Mouse (Mus musculus) embryonic fibroblast, embryonic 13.5 days (primary cell): ENCODE measurements around the gene Iglon5. TPM values are rescaled to one million over a fixed set of nuclear protein-coding genes. Genes with fewer than 3 reads are reported as not detected.

Experiments
- H3K27ac ChIP-seq: 2 replicates; pipeline ENCODE4 v1.5.1; 2012; ENCODE audit warnings: low read length, control low read depth, inconsistent platforms; ENCODE audit not compliant: insufficient read depth
- H3K4me1 ChIP-seq: 2 replicates; pipeline ENCODE4 v1.6.1; 2011; ENCODE audit warnings: low read length; ENCODE audit not compliant: control insufficient read depth, insufficient read depth
- H3K4me3 ChIP-seq: 2 replicates; pipeline ENCODE4 v1.5.1; 2011; ENCODE audit warnings: mild to moderate bottlenecking, control low read depth, low read length; ENCODE audit not compliant: insufficient read depth
- CTCF ChIP-seq: IDR thresholded peaks from 2 replicates; pipeline ENCODE4 v1.5.1; 2011; ENCODE audit warnings: mild to moderate bottlenecking, control low read depth, low read length, moderate library complexity, borderline replicate concordance; ENCODE audit not compliant: insufficient read depth
- POLR2A ChIP-seq: IDR thresholded peaks from 2 replicates; pipeline ENCODE4 v1.6.1; 2011; ENCODE audit warnings: low read depth, mild to moderate bottlenecking, control low read depth, low read length, moderate library complexity
- polyA plus RNA-seq: library from polyadenylated mRNA; stranded (reverse); fragments of >200 nt; gene quantifications from 2 replicates; pipeline ENCODE4 v1.2.4, GENCODE M21; 2011; ENCODE audit warnings: low read depth; ENCODE audit not compliant: missing spikeins, insufficient read length

Gene Iglon5
- polyA plus RNA-seq, 1 experiment = 23.7 TPM

DNA sequence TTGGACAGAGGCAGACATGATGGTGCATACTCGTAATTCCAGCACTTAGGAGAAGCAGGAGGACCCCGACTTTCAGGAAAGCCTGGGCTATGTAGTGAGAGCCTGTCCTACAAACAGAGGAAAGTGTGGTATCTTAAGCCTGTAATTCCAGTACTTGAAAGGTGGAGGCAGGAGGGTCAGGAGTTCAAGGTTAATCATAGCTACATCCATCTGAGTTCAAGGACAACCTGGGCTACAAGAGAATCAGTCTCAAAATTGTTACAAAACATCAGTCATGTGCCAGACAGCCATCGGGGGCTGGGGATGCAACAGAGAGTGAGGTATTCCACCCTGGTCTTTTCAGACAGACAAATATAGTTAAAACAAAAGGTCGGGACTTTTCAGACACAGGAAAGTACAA, 57.0 kb downstream of the Iglon5 start:
- Histone ChIP-seq H3K27ac (no peak overlapping the region), H3K4me3 (no peak overlapping the region), H3K4me1 (no peaks in the 10 kb centered on the region; the same call in 1 of the 2 replicates)
- no peak for TF ChIP-seq CTCF

- TF ChIP-seq POLR2A (no peak), CTCF (no peak)
- no peak overlapping the region for H3K4me3 ChIP-seq
- H3K27ac ChIP-seq = no peak overlapping the region
- H3K4me1 ChIP-seq = no peaks in the 10 kb centered on the region; the same call in 1 of the 2 replicates
Observed at GRCm38 (mm10) chr7:43429500-43429899, 60.4 kb downstream of the Iglon5 start.

DNA sequence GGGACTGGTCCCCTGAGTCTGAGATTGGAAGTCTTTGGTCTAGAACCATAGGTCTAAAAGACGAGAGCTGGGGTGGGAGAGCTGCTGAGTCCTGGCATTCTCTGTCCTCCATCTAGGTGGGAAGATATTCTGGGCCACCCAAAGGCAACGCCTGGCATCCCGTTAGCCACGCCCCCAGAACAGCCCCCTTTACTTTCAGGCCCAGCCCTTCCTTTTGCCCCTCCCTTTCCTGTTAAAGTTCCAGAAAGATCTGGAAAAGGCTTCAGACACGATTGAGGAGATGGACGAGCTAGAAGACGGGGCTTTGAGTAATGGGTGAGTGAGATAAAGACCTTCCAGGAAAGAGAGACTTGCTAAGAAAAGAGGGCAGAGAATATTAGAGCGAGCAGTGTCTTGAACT, 62.5 kb downstream of the Iglon5 start, which contains the start of gene Lim2:
Gene Lim2 (plus strand): TSS at position 265 of the 400 bp plus-strand sequence.
- Histone ChIP-seq H3K4me1 (no peaks in the 10 kb centered on the region), H3K4me3 (no peak within 1 kb of the TSS), H3K27ac (no peak within 1 kb of the TSS)
- no peak for TF ChIP-seq POLR2A
- no peak for TF ChIP-seq CTCF

GRCm38 (mm10) chr7:43423991-43424625, 65.8 kb downstream of the Iglon5 start:
- Histone ChIP-seq H3K4me1 (no peaks in the 10 kb centered on the region), H3K4me3 (no peak overlapping the region), H3K27ac (no peak overlapping the region)
- TF ChIP-seq POLR2A (no peak), CTCF (no peak)

DNA sequence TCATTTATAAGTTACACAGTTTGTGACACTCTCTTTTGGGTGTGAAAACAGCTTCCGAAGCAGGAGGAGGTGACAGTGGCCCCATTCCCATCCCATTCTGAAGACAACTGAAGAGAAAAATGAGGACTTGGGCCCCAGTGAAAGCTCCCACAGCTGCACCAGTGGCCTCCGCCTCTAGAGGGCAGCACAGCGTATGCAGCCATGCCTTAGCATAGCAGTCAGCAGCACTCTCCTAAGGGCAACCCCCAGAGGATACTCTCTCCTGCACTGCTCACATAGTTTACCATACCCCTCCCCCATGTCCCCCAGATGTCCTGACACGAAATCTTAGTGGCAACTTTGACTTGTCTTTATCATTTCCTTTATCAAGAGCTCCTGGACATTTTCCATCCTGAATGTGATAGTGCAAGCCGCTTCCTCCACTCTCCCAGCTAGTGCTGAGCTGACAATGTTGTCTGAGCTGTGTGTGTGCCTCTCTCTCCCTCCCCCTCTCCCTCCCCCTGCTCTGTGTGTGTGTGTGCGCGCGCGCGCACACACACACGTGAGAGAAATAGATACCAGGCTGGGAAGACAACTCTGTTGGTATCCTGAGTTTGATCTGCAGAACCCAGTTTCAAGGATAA, 66.8 kb downstream of the Iglon5 start:
- Histone ChIP-seq H3K27ac (no peak overlapping the region), H3K4me1 (no peaks in the 10 kb centered on the region), H3K4me3 (no peak overlapping the region)
- TF ChIP-seq CTCF = peak; percentile 97
- TF ChIP-seq POLR2A = no peak

Other genes starting within 250 kb of the Iglon5 start
- 18.9 and 19.4 TPM in 2 replicates for gene Zfp715, start 176.8 kb downstream of the Iglon5 start, polyA plus RNA-seq
- gene Siglecf, start 138.7 kb downstream of the Iglon5 start, polyA plus RNA-seq = 0.27 TPM in 1 of 2 replicates, not detected in the other
- gene Siglecg, start 81.9 kb downstream of the Iglon5 start, polyA plus RNA-seq = 12.5 and 30.9 TPM in 2 replicates
- not detected in 2 replicates for gene Lim2, start 62.4 kb downstream of the Iglon5 start, polyA plus RNA-seq
- not detected in 2 replicates for gene Nkg7, start 53.0 kb downstream of the Iglon5 start, polyA plus RNA-seq
- gene Cldnd2, start 49.3 kb downstream of the Iglon5 start, polyA plus RNA-seq = not detected in 2 replicates
- gene Etfb, start 46.0 kb downstream of the Iglon5 start, polyA plus RNA-seq = 104 and 143 TPM in 2 replicates
- gene Gm45233, start 45.9 kb downstream of the Iglon5 start, polyA plus RNA-seq = 0.72 TPM in 1 of 2 replicates, not detected in the other
- gene Vsig10l, start 26.9 kb downstream of the Iglon5 start, polyA plus RNA-seq = 2.6 and 3.1 TPM in 2 replicates
- gene 4931406B18Rik, start 15.9 kb upstream of the Iglon5 start, polyA plus RNA-seq = not detected in 2 replicates
- gene Cd33, start 54.4 kb upstream of the Iglon5 start, polyA plus RNA-seq = 0.72 TPM in 1 of 2 replicates, not detected in the other
- gene Zfp658, start 72.2 kb upstream of the Iglon5 start, polyA plus RNA-seq = 2.8 and 4.1 TPM in 2 replicates
- 19.8 and 24.2 TPM in 2 replicates for gene Zfp719, start 89.5 kb upstream of the Iglon5 start, polyA plus RNA-seq
- gene Zfp819, start 117.1 kb upstream of the Iglon5 start, polyA plus RNA-seq = not detected in 2 replicates
- gene Ceacam18, start 144.6 kb upstream of the Iglon5 start, polyA plus RNA-seq = not detected in 2 replicates
- not detected in 2 replicates for gene Siglece, start 170.1 kb upstream of the Iglon5 start, polyA plus RNA-seq
- 6.5 and 6.6 TPM in 2 replicates for gene Ctu1, start 181.9 kb upstream of the Iglon5 start, polyA plus RNA-seq
- not detected in 2 replicates for gene Klk14, start 200.3 kb upstream of the Iglon5 start, polyA plus RNA-seq
- not detected in 2 replicates for gene Klk13, start 222.5 kb upstream of the Iglon5 start, polyA plus RNA-seq